Mouse (Mus musculus) myocyte (in vitro differentiated cells): ENCODE data around the gene Ctcfl.

Experiments used
- CEBPB ChIP-seq: IDR thresholded peaks from 2 replicates; pipeline ENCODE4 v1.6.1; 2011; ENCODE audit warnings: mild to moderate bottlenecking, moderate library complexity; ENCODE audit not compliant: poor library complexity, insufficient read depth, severe bottlenecking
- E2F4 ChIP-seq: IDR thresholded peaks from one replicate; pipeline ENCODE4 v1.6.1; 2011; ENCODE audit warnings: mild to moderate bottlenecking, control low read depth, moderate library complexity; ENCODE audit not compliant: insufficient read depth
- MAX ChIP-seq: IDR thresholded peaks from one replicate; pipeline ENCODE4 v1.6.1; 2011; ENCODE audit warnings: low read depth, mild to moderate bottlenecking, control low read depth
- MYOG ChIP-seq, 3 experiments: IDR thresholded peaks; one replicate each; pipeline ENCODE4 v1.6.1; 2011; ENCODE audit warnings: control low read depth in 2 of 3, low read depth in 2 of 3, mild to moderate bottlenecking in 2 of 3; ENCODE audit not compliant: insufficient read length in 2 of 3, control insufficient read depth in 1 of 3, insufficient read depth in 1 of 3
- POLR2A ChIP-seq: IDR thresholded peaks from one replicate; pipeline ENCODE4 v1.6.1; 2011; ENCODE audit warnings: low read depth, mild to moderate bottlenecking, control low read depth, moderate library complexity; ENCODE audit not compliant: insufficient read length
- REST ChIP-seq: IDR thresholded peaks from one replicate; pipeline ENCODE4 v1.6.1; 2011; ENCODE audit warnings: mild to moderate bottlenecking, control low read depth, moderate library complexity; ENCODE audit not compliant: insufficient read depth, insufficient read length
- SRF ChIP-seq: IDR thresholded peaks from one replicate; pipeline ENCODE4 v1.6.1; 2011; ENCODE audit warnings: low read depth; ENCODE audit not compliant: control insufficient read depth, insufficient read length
- TCF12 ChIP-seq: IDR thresholded peaks from one replicate; pipeline ENCODE4 v1.6.1; 2011; ENCODE audit warnings: mild to moderate bottlenecking, control low read depth; ENCODE audit not compliant: poor library complexity, insufficient read depth, severe bottlenecking
- TCF3 ChIP-seq: IDR thresholded peaks from one replicate; pipeline ENCODE4 v1.6.1; 2011; ENCODE audit warnings: low read depth, control low read depth; ENCODE audit not compliant: insufficient read length
- USF1 ChIP-seq: IDR thresholded peaks from one replicate; pipeline ENCODE4 v1.6.1; 2011; ENCODE audit warnings: low read depth, mild to moderate bottlenecking, control low read depth, moderate library complexity

DNA sequence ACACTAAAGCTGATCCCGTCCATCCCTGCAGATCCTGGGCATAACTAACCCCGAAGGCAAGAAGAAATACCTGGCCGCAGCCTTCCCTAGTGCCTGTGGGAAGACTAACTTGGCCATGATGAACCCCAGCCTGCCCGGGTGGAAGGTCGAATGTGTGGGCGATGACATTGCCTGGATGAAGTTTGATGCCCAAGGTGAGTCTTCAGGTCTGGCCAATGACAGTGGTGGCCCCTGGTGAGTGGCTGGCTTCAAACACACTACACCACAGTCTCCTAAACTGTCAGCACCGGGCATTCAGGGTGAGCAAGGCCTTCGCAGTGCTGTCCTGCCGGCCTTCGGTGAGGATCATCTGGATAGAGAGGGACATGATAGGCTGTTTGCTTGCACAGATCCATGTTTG is 36.6 kb upstream of the Ctcfl start:
- no peak for TF ChIP-seq POLR2A
- no peak for TF ChIP-seq CEBPB
- TF ChIP-seq TCF3, result no peak
- no peak for TF ChIP-seq USF1
- TF ChIP-seq MAX, result no peak
- TF ChIP-seq MYOG (IDR thresholded peaks at IDR 0.05; ENCODE audit: control insufficient read depth in 1 of 3, insufficient read depth in 1 of 3, insufficient read length in 2 of 3, low read depth in 2 of 3), result no peak
- TF ChIP-seq E2F4, result no peak
- no peak for TF ChIP-seq TCF12
- no peak for TF ChIP-seq SRF
- TF ChIP-seq REST, result no peak
